Mouse (Mus musculus) lung, adult 2 months (tissue): ENCODE data around the gene Ppp1r9a.

Experiments
- CTCF ChIP-seq: fragments of 200-500 bp; IDR thresholded peaks from 2 replicates; pipeline ENCODE4 v1.5.1; 2011; ENCODE audit warnings: mild to moderate bottlenecking, low read length, control low read depth; ENCODE audit not compliant: insufficient read depth
- POLR2A ChIP-seq: fragments of 200-500 bp; IDR thresholded peaks from 2 replicates; pipeline ENCODE4 v1.6.1; 2011; ENCODE audit warnings: low read depth, mild to moderate bottlenecking, control low read depth, low read length, borderline replicate concordance; ENCODE audit errors: extremely low read depth

GRCm38 (mm10) chr6:5008166-5008565 is 105.4 kb downstream of the Ppp1r9a start:
- TF ChIP-seq CTCF (no peak), POLR2A (no peak)
